Mouse (Mus musculus) heart, postnatal 14 days (tissue): ENCODE results near the gene Plpp2. TPM values are rescaled to one million over a fixed set of nuclear protein-coding genes. Genes with fewer than 3 reads are reported as not detected.

ENCODE experiments used
- DNase-seq, 2 experiments: peaks; one replicate each; pipeline ENCODE4 v3.0.0; 2021 to 2022
- intact Hi-C: fragments of 180-260 bp; cut with DNase I; formaldehyde crosslinking; loops from one replicate; pipeline ENCODE4 v1.15.1; 2025
- long read RNA-seq, 2 experiments: library from polyadenylated mRNA; stranded (forward); transcript quantifications; one replicate each; pipeline ENCODE4 v2.0.0; 2021
- total RNA-seq, 2 experiments: library from RNA; stranded (reverse); gene quantifications; 2 replicates each; pipeline ENCODE4 v1.2.3; 2021

Gene Plpp2
- 1 to 10 TPM; 2.4 to 3.1 TPM for total RNA-seq
- long read RNA-seq, experiment 1, partial matches to known transcripts: 0 of 3 reads
- long read RNA-seq, experiment 1, other reads (novel, unspliced or antisense): 0 of 3 reads
- long read RNA-seq, experiment 2, partial matches to known transcripts: 1 of 6 reads
- long read RNA-seq, experiment 2, other reads (novel, unspliced or antisense): 0 of 6 reads

- intact Hi-C loops: no loop called here
- peak; percentile 61 to 68 for DNase-seq
Measured at GRCm38 (mm10) chr10:79533126-79533911, at the start of gene Plpp2. Gene Plpp2, minus strand, starts transcription at chr10:79533796.

- intact Hi-C loops: no loop called here
Measured at GRCm38 (mm10) chr10:79581501-79581900, 47.9 kb upstream of the Plpp2 start.

GRCm38 (mm10) chr10:79580811-79581210, 47.2 kb upstream of the Plpp2 start:
- intact Hi-C loops: no loop called here

More at GRCm38 (mm10) chr10:79581501-79581900, 47.9 kb upstream of the Plpp2 start:
- DNase-seq: no peak

GRCm38 (mm10) chr10:79580356-79580755, 46.8 kb upstream of the Plpp2 start:
- DNase-seq: no peak
- intact Hi-C loops: no loop called here

More at GRCm38 (mm10) chr10:79580811-79581210, 47.2 kb upstream of the Plpp2 start:
- DNase-seq: peak in 1 of 2 experiments; percentile 53

- intact Hi-C loops: no loop called here
- no peak for DNase-seq
Measured at GRCm38 (mm10) chr10:79579781-79580180, 46.2 kb upstream of the Plpp2 start.

GRCm38 (mm10) chr10:79578891-79579290, 45.3 kb upstream of the Plpp2 start:
- DNase-seq: no peak
- intact Hi-C loops: no loop called here

GRCm38 (mm10) chr10:79578276-79578675, 44.7 kb upstream of the Plpp2 start:
- no peak for DNase-seq
- intact Hi-C loops: no loop called here

- DNase-seq: no peak
- intact Hi-C loops: no loop called here
Measured at GRCm38 (mm10) chr10:79577376-79577775, 43.8 kb upstream of the Plpp2 start.

GRCm38 (mm10) chr10:79575754-79576153, 42.2 kb upstream of the Plpp2 start:
- DNase-seq: no peak
- intact Hi-C loops: no loop called here

- DNase-seq: no peak
- intact Hi-C loops: no loop called here
Measured at GRCm38 (mm10) chr10:79574796-79575195, 41.2 kb upstream of the Plpp2 start.

- intact Hi-C loops: no loop called here
- DNase-seq: no peak
Measured at GRCm38 (mm10) chr10:79574350-79574749, 40.8 kb upstream of the Plpp2 start.

GRCm38 (mm10) chr10:79573611-79574010, 40.0 kb upstream of the Plpp2 start:
- DNase-seq: no peak
- intact Hi-C loops: no loop called here

GRCm38 (mm10) chr10:79571314-79571713, 37.7 kb upstream of the Plpp2 start:
- intact Hi-C loops: no loop called here

GRCm38 (mm10) chr10:79569921-79570320, 36.3 kb upstream of the Plpp2 start:
- no peak for DNase-seq
- intact Hi-C loops: no loop called here

More at GRCm38 (mm10) chr10:79571314-79571713, 37.7 kb upstream of the Plpp2 start:
- no peak for DNase-seq

GRCm38 (mm10) chr10:79559716-79560115, 26.1 kb upstream of the Plpp2 start:
- intact Hi-C loops: no loop called here
- DNase-seq: no peak

- no peak for DNase-seq
Measured at GRCm38 (mm10) chr10:79557496-79557895, 23.9 kb upstream of the Plpp2 start.

GRCm38 (mm10) chr10:79556951-79557350, 23.4 kb upstream of the Plpp2 start:
- intact Hi-C loops: no loop called here
- no peak for DNase-seq

More at GRCm38 (mm10) chr10:79557496-79557895, 23.9 kb upstream of the Plpp2 start:
- intact Hi-C loops: no loop called here

- no peak for DNase-seq
- intact Hi-C loops: no loop called here
Measured at GRCm38 (mm10) chr10:79555238-79555724, 21.7 kb upstream of the Plpp2 start.

GRCm38 (mm10) chr10:79554330-79555237, 21.0 kb upstream of the Plpp2 start, which contains the start of gene Mier2:
Gene Mier2, minus strand, starts transcription at chr10:79555199.
- peak; percentile 78 to 81 for DNase-seq
- intact Hi-C loops: no loop called here

- no peak for DNase-seq
- intact Hi-C loops: no loop called here
Measured at GRCm38 (mm10) chr10:79553691-79554090, 20.1 kb upstream of the Plpp2 start.

- DNase-seq: no peak
- intact Hi-C loops: no loop called here
Measured at GRCm38 (mm10) chr10:79553176-79553575, 19.6 kb upstream of the Plpp2 start.
